Mouse (Mus musculus): ENCODE data around the gene Samd8.

- no peak for TF ChIP-seq HCFC1 (IDR thresholded peaks at IDR 0.05; ENCODE audit: borderline replicate concordance, insufficient read depth, low read length)
- TF ChIP-seq MAFK (IDR thresholded peaks at IDR 0.05; ENCODE audit: insufficient read depth, low read depth, low read length) = no peak
- no peak for TF ChIP-seq ZNF384 (IDR thresholded peaks at IDR 0.05; ENCODE audit: low read depth, low read length)
- TF ChIP-seq ZC3H11A (IDR thresholded peaks at IDR 0.05; ENCODE audit: borderline replicate concordance, low read depth, low read length) = no peak
Observed at GRCm38 (mm10) chr14:21729031-21729732, 21.1 kb upstream of the Samd8 start.

All from ES-E14 (cell line).